Mouse (Mus musculus) B cell, adult 2 months (primary cell): ENCODE measurements around the gene C1qtnf9.

Experiments used
- DNase-seq, 2 experiments: peaks; one replicate each; pipeline ENCODE4 v3.0.0; 2022

The C1qtnf9 gene

DNA sequence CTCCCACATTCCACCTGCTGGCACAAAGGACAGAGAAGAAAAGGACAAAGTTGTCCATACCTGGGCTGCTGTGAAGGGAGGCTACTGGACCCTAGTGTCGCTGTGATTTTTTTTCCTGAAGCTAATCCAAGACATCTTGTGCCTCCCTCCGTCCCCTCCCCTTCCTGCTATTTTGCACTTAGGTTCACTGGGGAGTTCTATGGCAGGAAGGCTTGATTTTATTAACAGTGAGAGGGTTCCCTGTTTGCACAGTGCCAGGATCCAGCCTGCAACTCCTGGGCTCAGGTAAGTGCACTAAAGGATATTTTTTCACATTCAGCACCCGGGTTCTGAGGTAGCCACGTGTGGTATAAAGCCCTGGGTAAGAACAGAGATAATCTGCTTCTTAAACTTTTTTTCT is at the start of gene C1qtnf9:
C1qtnf9 (plus strand) TSS at position 251 of the 400 bp plus-strand sequence.
- DNase-seq = no peak

- no peak for DNase-seq
These were observed 46.6 kb upstream of the C1qtnf9 start for GRCm38 (mm10) chr14:60721304-60721703.

- no peak for DNase-seq
These were observed 46.0 kb upstream of the C1qtnf9 start for GRCm38 (mm10) chr14:60721938-60722337.

GRCm38 (mm10) chr14:60726091-60726490 is 41.8 kb upstream of the C1qtnf9 start:
- DNase-seq = no peak

GRCm38 (mm10) chr14:60727130-60727529 is 40.8 kb upstream of the C1qtnf9 start:
- no peak for DNase-seq

DNA sequence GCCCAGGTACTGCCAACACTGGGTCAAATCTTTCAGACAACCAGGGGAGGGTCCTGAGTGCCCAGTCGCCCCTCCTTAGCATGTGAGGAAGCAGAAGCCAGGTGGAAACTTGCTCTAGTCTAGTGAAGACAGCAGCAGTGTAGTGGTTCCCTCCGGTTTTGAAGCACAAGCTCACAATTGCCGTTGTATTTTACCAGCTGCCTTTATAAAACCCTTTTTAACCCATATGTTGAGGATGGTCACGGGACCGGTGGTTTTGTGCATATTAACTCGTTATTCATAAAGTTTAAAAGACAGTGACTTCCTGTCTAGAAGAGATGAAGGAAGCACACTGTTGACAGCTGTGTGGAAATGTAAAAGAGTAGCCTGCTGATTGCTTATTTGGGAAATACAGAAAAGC is 35.9 kb upstream of the C1qtnf9 start:
- peak; percentile 51 to 62 for DNase-seq

- DNase-seq = peak; percentile 56 to 59
These were observed 35.1 kb upstream of the C1qtnf9 start for GRCm38 (mm10) chr14:60732787-60733186.

GRCm38 (mm10) chr14:60733706-60734105 is 34.2 kb upstream of the C1qtnf9 start:
- DNase-seq = no peak

- DNase-seq = no peak
These were observed 32.7 kb upstream of the C1qtnf9 start for GRCm38 (mm10) chr14:60735206-60735605.

- no peak for DNase-seq
These were observed 31.9 kb upstream of the C1qtnf9 start for GRCm38 (mm10) chr14:60735848-60736547.

- DNase-seq = peak; percentile 83 to 87
These were observed 31.2 kb upstream of the C1qtnf9 start for GRCm38 (mm10) chr14:60736591-60737192.

GRCm38 (mm10) chr14:60737202-60737611 is 30.7 kb upstream of the C1qtnf9 start:
- DNase-seq = peak; percentile 58

GRCm38 (mm10) chr14:60738434-60738938 is 29.4 kb upstream of the C1qtnf9 start:
- DNase-seq = peak; percentile 59 to 65

- DNase-seq = no peak
These were observed 28.8 kb upstream of the C1qtnf9 start for GRCm38 (mm10) chr14:60739155-60739554.

GRCm38 (mm10) chr14:60739616-60740015 is 28.3 kb upstream of the C1qtnf9 start:
- peak; percentile 23 to 33 for DNase-seq

- peak; percentile 19 to 21 for DNase-seq
These were observed 27.4 kb upstream of the C1qtnf9 start for GRCm38 (mm10) chr14:60740507-60740906.

DNA sequence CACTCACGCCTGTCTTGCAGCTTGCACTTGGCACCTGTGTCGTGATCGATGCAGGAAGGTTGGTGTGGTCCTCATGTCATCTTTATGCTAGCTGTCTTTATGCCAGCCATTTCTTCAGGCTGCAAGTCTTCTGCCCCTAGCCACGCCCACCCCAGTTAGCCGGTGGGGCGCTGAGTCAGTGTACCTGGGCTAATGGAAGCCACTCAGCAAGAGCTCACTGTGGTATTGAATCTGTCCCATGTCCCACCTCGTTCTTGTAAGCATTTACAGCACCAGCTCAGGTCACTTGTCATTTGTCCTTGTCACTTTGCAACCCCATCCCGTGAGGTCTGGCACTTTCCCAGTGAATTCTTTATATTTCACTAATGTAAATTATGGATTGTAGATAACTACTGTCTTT is 26.9 kb upstream of the C1qtnf9 start:
- no peak for DNase-seq

DNA sequence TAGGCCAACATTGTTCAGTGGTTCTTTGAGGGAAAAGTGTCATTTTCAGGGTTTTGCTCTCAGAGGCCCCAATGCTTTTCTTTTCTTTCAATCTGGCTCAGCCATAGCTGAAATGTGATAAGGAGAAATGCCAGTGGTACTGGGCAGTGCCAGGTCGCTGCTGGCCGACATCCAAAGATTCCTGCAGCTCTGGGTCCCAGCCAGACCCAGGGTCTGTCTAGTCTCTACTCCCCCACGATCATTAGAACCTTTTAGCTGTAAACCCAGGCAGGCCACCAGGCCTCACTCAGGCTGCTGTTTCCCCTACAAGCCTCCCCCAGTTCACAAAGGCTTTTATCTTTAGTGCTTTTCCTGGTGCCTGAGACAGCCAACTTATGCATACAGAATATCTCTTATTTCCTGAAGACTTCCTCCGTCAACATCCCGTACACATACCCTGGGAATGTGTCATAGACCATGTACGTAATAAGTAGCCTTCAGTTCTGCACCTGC is 26.4 kb upstream of the C1qtnf9 start:
- no peak for DNase-seq

DNA sequence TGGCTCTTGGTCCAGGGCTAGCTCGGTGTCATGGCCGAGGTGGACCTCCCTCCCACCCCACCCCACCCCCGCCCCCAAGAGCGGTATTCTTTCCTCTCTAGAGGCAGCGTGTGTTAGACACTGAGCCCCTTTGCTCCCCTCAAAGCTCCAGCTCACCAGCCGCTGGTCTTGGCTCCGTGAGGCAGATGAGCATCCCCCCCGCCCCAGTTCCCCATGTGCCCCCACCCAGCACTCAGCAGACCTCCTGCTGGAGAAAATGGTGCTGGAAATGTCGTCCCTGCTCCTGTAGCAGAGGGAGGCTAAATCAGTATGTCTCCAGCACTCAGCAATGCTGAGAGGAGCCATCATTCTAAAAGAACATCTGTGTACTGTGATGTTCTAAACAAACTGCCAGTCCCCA is 24.3 kb upstream of the C1qtnf9 start:
- DNase-seq = no peak

- DNase-seq = no peak
These were observed 22.7 kb upstream of the C1qtnf9 start for GRCm38 (mm10) chr14:60745201-60745600.

DNA sequence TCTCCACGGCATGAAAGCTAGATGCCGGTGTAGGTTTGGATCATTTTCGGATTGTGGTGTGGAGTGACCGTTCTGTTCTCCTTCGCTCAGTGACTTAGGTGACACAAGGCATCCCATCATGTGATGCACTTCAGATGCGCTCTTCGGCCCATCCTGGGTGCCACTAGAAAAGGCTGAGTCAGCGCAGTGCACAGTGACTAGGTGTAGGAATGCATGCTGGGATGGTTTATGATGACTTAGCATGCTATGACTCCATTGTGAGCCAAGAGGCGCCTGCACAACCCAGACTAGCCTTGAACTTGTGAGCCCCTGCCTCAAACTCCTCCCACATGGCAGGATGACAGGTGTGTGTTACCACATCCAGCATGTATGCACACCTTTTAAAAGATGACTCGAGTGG is 21.8 kb upstream of the C1qtnf9 start:
- no peak for DNase-seq

GRCm38 (mm10) chr14:60747154-60747870 is 20.6 kb upstream of the C1qtnf9 start:
- no peak for DNase-seq

DNA sequence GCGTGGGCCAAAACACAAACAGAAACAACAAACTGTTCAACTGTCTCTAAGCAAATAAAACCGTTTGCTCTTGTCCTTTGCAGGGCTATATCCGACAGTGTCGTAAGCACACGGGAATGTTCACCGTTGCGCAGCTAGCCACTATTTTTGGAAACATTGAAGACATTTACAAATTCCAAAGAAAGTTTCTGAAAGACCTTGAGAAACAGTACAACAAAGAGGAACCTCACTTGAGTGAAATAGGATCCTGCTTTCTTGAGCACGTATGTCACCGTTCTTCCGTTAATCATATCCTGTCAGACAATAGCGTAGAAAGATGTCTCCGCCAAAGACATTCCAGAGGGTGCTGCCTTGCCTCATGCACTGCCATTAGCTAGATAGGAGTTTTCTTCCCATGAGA is 18.1 kb upstream of the C1qtnf9 start:
- DNase-seq = no peak

DNA sequence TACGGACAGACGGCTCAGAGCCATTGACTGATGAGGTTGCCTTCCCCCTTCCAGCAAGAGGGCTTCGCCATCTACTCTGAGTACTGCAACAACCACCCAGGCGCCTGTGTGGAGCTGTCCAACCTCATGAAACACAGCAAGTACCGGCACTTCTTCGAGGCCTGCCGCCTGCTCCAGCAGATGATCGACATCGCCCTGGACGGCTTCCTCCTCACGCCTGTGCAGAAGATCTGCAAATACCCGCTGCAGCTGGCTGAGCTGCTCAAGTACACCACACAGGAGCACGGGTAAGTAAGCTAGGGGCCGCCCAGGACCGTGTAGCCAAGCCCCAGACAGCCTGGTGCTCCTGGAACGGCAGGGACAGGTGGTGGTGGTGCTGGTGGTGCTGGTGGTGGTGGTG is 16.4 kb upstream of the C1qtnf9 start:
- no peak for DNase-seq
